Mouse (Mus musculus) forebrain, embryonic 13.5 days (tissue): ENCODE measurements around the gene Cacna2d2. TPM values are rescaled to one million over a fixed set of nuclear protein-coding genes. Genes with fewer than 3 reads are reported as not detected.

Source experiments
- ATAC-seq: fragments of 200-750 bp; cut with Nextera tagmentation; 2 replicates; pipeline ENCODE4 v1.8.0; 2017
- H3K27ac ChIP-seq: fragments of 300-500 bp; sonication (generic); 2 replicates; pipeline ENCODE4 v1.5.1; 2015; ENCODE audit warnings: inconsistent platforms, mild to moderate bottlenecking, moderate library complexity
- H3K27me3 ChIP-seq: fragments of 300-500 bp; sonication (generic); 2 replicates; pipeline ENCODE4 v1.6.1; 2015; ENCODE audit warnings: mild to moderate bottlenecking, inconsistent platforms
- H3K36me3 ChIP-seq: fragments of 300-500 bp; sonication (generic); 2 replicates; pipeline ENCODE4 v1.6.1; 2015; ENCODE audit warnings: mild to moderate bottlenecking, inconsistent platforms; ENCODE audit not compliant: poor library complexity, severe bottlenecking
- H3K4me1 ChIP-seq: fragments of 300-500 bp; sonication (generic); 2 replicates; pipeline ENCODE4 v1.6.1; 2015; ENCODE audit warnings: inconsistent platforms
- H3K4me2 ChIP-seq: fragments of 300-500 bp; sonication (generic); 2 replicates; pipeline ENCODE4 v1.6.1; 2015; ENCODE audit warnings: inconsistent platforms, mild to moderate bottlenecking, moderate library complexity
- H3K4me3 ChIP-seq: fragments of 300-500 bp; sonication (generic); 2 replicates; pipeline ENCODE4 v1.5.1; 2015; ENCODE audit warnings: mild to moderate bottlenecking, inconsistent platforms
- H3K9ac ChIP-seq: fragments of 300-500 bp; sonication (generic); 2 replicates; pipeline ENCODE4 v1.6.1; 2015; ENCODE audit warnings: mild to moderate bottlenecking, inconsistent platforms
- H3K9me3 ChIP-seq: fragments of 300-500 bp; sonication (generic); replicated peaks from 2 replicates; pipeline ENCODE4 v1.6.1; 2016; ENCODE audit warnings: inconsistent platforms
- WGBS: fragments of 180-500 bp; shearing (Covaris S2); methylation state at CpG from one replicate; pipeline ENCODE4 v1.1.7; 2015; 5-methylcytosine and 5-hydroxymethylcytosine counted together
- polyA plus RNA-seq: library from polyadenylated mRNA; unstranded; fragments of >200 nt; fragmentation: Nextera tagmentation; extraction: Ambion mirVana; gene quantifications from 2 replicates; pipeline ENCODE4 v1.2.1, GENCODE M21; 2015

The Cacna2d2 gene
- polyA plus RNA-seq, 1 experiment from 2014 or later: 3.3 TPM

DNA sequence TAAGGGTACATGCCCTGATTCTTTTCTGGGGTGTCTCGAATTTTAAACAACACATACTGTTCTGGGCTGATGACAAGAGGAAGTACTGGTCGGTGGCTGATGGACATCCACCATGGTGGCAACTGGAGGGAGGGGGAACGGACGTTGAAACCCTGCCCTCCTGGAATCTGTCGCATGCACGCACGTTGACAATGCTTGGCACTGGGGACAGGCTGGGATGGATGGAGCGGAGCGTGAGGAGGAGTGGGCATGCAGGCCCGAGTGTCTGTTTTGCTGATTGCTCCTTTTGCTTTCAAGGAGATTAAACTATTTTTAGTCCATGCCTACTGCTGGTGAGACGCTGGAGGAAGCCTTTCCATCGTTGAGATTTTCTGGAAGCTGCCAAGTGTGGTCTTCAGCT lies 43.9 kb downstream of the Cacna2d2 start:
- no peak overlapping the region; the same call in 1 of the 2 replicates for H3K27ac ChIP-seq
- H3K9ac ChIP-seq: peak overlapping the region; percentile 28; the same call in 1 of the 2 replicates

DNA sequence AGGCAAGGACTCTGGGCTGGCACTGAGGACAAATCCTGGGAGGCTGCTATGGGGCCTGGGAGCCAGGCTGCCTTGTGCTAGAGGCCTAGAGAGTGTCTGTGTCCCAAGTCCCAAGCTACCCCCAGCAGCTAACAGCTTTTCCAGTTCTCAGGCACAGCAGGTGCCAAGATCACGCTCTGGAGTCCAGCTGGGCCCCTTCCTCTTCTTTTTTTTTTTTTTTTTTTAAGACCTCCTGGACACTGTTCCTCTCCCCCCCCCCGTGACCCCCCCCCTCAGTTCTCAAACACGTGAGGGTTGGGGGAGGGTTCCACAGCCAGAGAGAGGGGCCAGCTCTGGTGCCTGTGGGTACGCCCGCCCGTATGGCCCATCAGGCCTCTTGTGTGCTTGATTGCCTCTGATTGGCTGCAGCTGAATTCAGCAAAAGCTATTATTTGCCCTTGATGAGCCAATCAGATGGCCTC lies 45.6 kb downstream of the Cacna2d2 start:
- H3K4me1 ChIP-seq: peaks cover 41% of the 10 kb centered on the region
- WGBS: 9% methylated on average over 1 of the region's 6 CpGs
- H3K27me3 ChIP-seq: peaks cover 32% of the 10 kb centered on the region
- peak overlapping the region; percentile 77 for H3K27ac ChIP-seq
- no peaks in the 10 kb centered on the region for H3K36me3 ChIP-seq
- no peak overlapping the region; the same call in 1 of the 2 replicates for H3K9ac ChIP-seq
- ATAC-seq: peak; percentile 68; the same call in 1 of the 2 replicates
- no peaks in the 10 kb centered on the region for H3K9me3 ChIP-seq
- no peak overlapping the region for H3K4me3 ChIP-seq
- no peak overlapping the region for H3K4me2 ChIP-seq

More for the DNA sequence above, 43.9 kb downstream of the Cacna2d2 start:
- no peak for ATAC-seq
- Histone ChIP-seq H3K4me2 (no peak overlapping the region), H3K4me3 (no peak overlapping the region), H3K4me1 (peaks cover 33% of the 10 kb centered on the region), H3K27me3 (peaks cover 25% of the 10 kb centered on the region), H3K9me3 (no peaks in the 10 kb centered on the region), H3K36me3 (no peaks in the 10 kb centered on the region)
- 60% methylated on average over 12 of the region's 12 CpGs for WGBS

DNA sequence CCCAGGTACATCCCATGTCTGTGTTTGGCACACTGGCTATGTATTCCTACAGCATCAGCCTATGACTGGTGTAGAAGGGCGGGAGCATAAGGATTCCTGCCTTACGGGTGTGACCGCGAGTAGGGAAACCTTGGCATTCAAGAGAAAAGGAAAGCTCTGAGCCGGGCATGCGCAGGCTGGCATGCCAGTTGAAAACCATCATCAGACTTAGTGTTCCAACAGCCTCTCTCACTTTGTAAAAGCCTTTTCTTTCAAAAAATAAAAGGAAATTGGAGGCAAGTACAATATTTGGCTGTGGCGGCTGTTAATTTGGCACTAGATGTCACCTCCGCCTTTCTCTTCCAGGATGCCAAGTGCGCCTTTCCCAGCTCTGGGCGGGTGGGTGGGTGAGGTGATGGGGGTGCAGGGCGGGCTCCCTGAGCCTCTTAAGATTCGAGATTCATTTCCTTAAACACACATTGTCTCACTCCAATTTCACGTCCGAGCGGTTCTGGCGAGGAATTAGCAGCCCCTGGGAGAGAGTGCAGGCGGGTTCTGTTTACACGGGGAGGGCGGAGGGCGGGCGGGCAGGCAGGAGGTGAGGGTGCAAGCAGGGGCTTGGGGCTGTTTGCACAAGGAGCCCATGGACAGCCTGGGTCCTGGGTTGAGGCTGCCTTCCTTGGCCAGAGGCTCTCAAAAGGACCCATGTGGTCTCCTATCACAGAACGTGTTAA lies 49.5 kb downstream of the Cacna2d2 start:
- no peak for ATAC-seq
- 27% methylated on average over 22 of the region's 22 CpGs for WGBS
- no peak overlapping the region for H3K27ac ChIP-seq
- H3K4me2 ChIP-seq: no peak overlapping the region
- H3K9ac ChIP-seq: no peak overlapping the region
- H3K9me3 ChIP-seq: no peaks in the 10 kb centered on the region
- peaks cover 54% of the 10 kb centered on the region for H3K27me3 ChIP-seq
- H3K4me3 ChIP-seq: no peak overlapping the region
- no peaks in the 10 kb centered on the region for H3K36me3 ChIP-seq
- peaks cover 39% of the 10 kb centered on the region for H3K4me1 ChIP-seq

DNA sequence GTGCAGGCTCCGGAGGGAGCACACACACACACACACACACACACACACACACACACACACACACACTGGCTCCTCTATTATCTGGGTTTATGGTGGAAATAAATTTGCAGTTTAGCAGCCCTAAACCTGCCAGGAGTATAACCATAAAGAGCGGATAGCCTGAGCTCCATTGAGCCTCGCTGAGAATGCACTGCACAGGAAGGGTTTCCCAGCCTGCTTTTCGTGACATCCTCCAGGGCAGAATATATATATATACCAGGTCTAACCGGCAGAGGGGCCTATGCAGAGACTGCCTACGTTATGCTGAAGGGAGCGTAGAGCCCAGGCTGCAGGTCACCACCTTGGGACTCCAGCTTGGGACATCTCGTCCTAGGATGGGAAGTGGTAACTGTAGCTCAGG lies 52.0 kb downstream of the Cacna2d2 start:
- H3K4me1 ChIP-seq: peaks cover 27% of the 10 kb centered on the region
- 81% methylated on average over 8 of the region's 8 CpGs for WGBS
- no peak for ATAC-seq
- H3K27ac ChIP-seq: no peak overlapping the region
- H3K4me2 ChIP-seq: no peak overlapping the region
- no peak overlapping the region for H3K4me3 ChIP-seq
- H3K9ac ChIP-seq: no peak overlapping the region
- H3K9me3 ChIP-seq: no peaks in the 10 kb centered on the region
- H3K27me3 ChIP-seq: peaks cover 59% of the 10 kb centered on the region
- no peaks in the 10 kb centered on the region for H3K36me3 ChIP-seq

DNA sequence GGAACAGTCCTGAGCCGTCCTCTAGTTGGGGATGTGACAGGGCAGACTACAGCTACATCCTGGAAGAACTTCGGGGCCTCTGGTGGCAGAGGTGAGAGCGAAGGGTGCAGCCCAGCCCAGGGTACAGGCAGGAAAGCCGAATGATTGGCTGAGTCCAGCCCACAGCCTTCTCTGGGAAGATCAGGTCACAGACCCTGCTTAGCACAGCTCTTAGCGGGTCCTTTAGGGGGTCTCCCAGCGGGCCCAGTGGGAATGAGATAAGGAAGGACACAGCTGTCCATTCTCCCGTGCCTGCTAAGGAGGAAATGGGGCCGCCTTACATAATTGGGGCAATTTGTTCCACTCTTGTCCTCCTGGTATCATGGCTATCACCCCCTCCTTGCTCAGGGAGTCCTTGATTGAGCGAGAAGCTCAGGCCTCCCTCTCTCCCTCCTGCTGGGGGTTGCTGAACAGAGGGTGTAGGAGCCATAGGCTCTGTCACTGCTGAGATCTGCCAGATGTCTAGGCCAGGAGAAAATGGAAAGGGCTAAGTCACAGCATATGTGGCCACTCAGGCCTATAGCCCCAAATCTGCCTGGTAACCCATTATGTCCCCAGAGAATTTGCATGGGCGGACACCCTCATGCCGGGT lies 52.6 kb downstream of the Cacna2d2 start:
- no peak for ATAC-seq
- H3K27ac ChIP-seq: 0 out of 2 replicates have a peak overlapping the region, but pooled peaks have one; percentile 11

DNA sequence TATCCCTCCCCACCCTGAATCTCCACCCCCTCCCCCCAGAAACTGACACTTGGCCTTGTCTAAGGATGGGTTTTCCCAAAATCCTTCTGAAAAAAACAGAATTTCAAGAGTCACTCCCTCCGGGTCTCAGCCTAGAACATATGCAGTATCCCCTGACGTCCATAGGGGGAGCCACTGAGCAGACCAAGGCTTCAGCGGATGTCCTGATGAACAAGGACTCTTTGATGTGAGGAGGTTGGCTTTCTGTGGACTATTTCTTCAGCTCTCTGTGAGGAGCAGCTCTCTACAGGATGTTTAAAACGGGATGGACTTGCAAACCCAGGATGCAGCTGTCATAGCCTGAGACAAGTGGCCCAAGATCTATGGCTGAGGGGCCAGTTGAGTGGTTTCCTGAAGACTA lies 53.1 kb downstream of the Cacna2d2 start:
- WGBS: 33% methylated on average over 4 of the region's 4 CpGs
- Histone ChIP-seq H3K27me3 (peaks cover 47% of the 10 kb centered on the region), H3K36me3 (no peaks in the 10 kb centered on the region), H3K4me3 (no peak overlapping the region), H3K9ac (no peak overlapping the region), H3K27ac (no peak overlapping the region), H3K4me2 (no peak overlapping the region), H3K9me3 (no peaks in the 10 kb centered on the region), H3K4me1 (peaks cover 36% of the 10 kb centered on the region)
- ATAC-seq: no peak

More for the DNA sequence above, 52.6 kb downstream of the Cacna2d2 start:
- Histone ChIP-seq H3K36me3 (no peaks in the 10 kb centered on the region), H3K4me2 (no peak overlapping the region), H3K9ac (no peak overlapping the region), H3K9me3 (no peaks in the 10 kb centered on the region), H3K4me1 (peaks cover 33% of the 10 kb centered on the region), H3K27me3 (peaks cover 53% of the 10 kb centered on the region), H3K4me3 (no peak overlapping the region)
- WGBS: 60% methylated on average over 11 of the region's 11 CpGs

DNA sequence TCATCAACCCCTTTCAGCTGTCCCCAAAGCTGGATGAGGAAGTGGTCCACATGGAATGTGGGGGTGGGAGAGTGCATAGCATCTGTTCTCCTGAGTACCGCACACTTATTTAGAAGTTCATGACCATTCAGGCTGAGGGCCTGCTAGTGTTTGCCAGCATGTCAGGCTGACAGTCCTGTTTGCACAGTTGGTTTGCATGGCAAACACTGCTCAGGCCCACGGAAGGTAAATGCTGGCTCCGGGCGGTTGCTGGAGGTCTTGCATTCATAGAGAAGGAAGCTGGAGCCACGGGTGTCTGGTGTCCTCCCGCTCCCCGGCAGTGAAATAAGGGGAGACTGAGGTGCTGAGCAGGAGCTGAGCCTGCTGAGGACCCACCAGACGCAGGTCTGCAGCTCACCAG lies 53.7 kb downstream of the Cacna2d2 start:
- Histone ChIP-seq H3K36me3 (no peaks in the 10 kb centered on the region), H3K27ac (no peak overlapping the region), H3K27me3 (peaks cover 41% of the 10 kb centered on the region), H3K4me1 (peaks cover 36% of the 10 kb centered on the region), H3K9me3 (no peaks in the 10 kb centered on the region), H3K4me2 (no peak overlapping the region), H3K9ac (no peak overlapping the region), H3K4me3 (no peak overlapping the region)
- ATAC-seq: no peak
- WGBS: 92% methylated on average over 8 of the region's 8 CpGs

DNA sequence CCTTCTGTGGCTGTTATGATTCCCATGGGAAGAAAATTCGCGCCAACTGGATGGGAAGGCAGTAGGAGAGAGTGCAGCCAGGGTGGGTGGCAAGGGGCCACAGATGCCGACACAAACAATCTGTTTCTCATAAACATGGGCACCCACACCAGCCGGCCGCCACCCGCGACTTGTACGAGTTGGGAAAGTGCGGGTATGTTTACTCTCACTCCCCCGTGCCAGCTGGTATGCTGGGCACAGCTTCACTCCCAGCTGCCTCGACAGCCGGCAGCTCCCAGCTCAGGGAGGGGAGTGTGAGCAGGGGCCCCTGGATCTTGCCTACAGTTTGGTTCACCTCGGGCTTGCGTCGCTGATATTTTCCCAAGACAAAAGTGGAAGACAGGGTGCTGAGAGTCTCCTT lies 57.3 kb downstream of the Cacna2d2 start:
- 61% methylated on average over 15 of the region's 15 CpGs for WGBS
- Histone ChIP-seq H3K4me2 (no peak overlapping the region), H3K4me1 (peaks cover 26% of the 10 kb centered on the region), H3K36me3 (no peaks in the 10 kb centered on the region), H3K9ac (no peak overlapping the region), H3K9me3 (no peaks in the 10 kb centered on the region), H3K27me3 (peaks cover 37% of the 10 kb centered on the region), H3K4me3 (no peak overlapping the region), H3K27ac (no peak overlapping the region)
- ATAC-seq: peak; percentile 88

DNA sequence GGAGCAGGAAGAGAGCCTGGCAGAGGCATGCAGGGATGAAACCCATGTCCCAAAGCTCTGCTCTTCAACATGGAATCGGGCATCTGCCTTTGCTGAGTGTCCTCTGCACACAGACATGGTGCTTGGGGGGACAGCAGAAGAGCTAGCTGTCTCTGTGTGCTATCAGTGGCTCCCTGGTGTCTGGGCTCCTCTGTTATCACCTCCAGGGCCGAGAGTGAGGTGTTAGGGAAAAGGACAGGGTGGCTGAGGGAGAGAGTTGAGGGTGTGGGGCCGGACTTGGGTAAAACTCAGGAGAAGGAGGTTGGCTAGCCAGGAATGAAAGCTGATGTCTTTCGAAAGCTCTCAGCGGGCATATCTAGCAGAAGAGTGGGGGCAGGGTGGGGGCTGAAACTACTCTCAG lies 63.5 kb downstream of the Cacna2d2 start:
- Histone ChIP-seq H3K4me3 (no peak overlapping the region), H3K4me1 (peaks cover 28% of the 10 kb centered on the region), H3K36me3 (no peaks in the 10 kb centered on the region), H3K4me2 (no peak overlapping the region), H3K9ac (no peak overlapping the region), H3K27me3 (peaks cover 55% of the 10 kb centered on the region), H3K27ac (no peak overlapping the region), H3K9me3 (no peaks in the 10 kb centered on the region)
- 83% methylated on average over 5 of the region's 5 CpGs for whole genome bisulfite sequencing
- no peak for ATAC-seq

DNA sequence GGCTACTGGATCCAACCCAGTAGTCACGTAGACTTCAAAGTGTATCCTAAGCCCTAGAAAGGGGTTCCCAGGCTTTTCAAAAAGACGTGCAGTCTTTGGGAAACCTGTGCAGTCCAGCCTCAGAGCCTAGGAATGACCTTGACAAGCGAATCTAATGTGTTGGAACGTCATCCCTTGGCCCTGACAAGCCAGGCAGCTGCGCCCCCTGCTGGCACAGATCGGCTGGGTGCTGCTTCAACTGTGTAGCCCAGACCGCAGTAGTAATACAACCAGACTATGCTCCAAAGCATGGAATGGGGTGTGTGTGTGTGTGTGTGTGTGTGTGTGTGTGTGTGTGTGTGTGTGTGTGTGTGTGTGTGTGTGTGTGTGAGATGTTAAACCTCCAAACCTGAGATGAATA lies 64.1 kb downstream of the Cacna2d2 start:
- H3K9me3 ChIP-seq: no peaks in the 10 kb centered on the region
- H3K27ac ChIP-seq: no peak overlapping the region; the same call in 1 of the 2 replicates
- H3K4me2 ChIP-seq: no peak overlapping the region
- H3K36me3 ChIP-seq: no peaks in the 10 kb centered on the region
- H3K4me1 ChIP-seq: peaks cover 28% of the 10 kb centered on the region
- H3K27me3 ChIP-seq: peaks cover 60% of the 10 kb centered on the region
- H3K9ac ChIP-seq: no peak overlapping the region
- peak; percentile 82 for ATAC-seq
- no peak overlapping the region for H3K4me3 ChIP-seq
- WGBS: 13% methylated on average over 7 of the region's 7 CpGs

DNA sequence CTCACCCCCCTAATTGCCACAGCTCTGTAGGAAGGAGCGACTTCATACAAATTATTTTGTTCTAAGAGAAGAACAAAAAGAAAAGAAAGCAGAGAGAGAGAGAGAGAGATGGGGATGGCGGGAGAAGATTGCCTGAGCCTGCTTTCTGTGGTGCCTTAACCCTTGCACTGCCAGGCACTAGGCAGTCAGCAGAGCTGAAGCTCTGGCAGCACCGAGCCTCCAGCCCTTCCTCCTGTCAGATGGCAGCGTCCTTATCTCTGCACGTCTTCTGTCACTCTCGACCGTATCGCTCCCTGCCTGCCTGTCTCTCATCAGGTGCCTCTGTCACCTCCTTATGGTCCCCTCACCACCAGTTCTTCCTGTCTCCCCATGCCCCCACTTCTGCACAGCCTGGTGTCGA lies 64.7 kb downstream of the Cacna2d2 start:
- Histone ChIP-seq H3K4me3 (no peak overlapping the region), H3K27me3 (peaks cover 65% of the 10 kb centered on the region), H3K9ac (peak overlapping the region; percentile 5; the same call in 1 of the 2 replicates), H3K9me3 (no peaks in the 10 kb centered on the region), H3K4me1 (peaks cover 30% of the 10 kb centered on the region), H3K4me2 (peak overlapping the region; percentile 2; the same call in 1 of the 2 replicates), H3K36me3 (no peaks in the 10 kb centered on the region), H3K27ac (peak overlapping the region; percentile 65)
- peak; percentile 29; the same call in 1 of the 2 replicates for ATAC-seq
- 21% methylated on average over 9 of the region's 9 CpGs for WGBS

DNA sequence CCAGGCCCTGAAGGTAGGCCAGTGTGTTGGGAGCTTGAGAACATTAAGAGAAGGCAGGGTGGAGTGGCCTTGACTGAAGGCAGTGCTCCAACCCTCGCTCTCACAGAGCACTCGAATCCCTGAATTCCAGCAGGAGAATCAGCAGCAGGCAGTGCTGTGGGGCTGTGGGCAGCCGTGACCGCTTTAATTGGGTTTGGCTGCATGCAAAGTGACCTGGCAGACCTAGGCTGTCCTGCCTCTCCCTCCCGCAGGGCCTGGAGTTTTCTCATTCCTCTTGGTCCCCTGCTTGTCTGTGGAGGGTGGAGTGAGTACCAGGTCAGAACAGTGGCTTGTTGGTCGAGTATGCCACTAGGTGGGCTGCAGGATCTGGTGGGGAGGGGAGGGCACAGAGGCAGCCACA lies 66.2 kb downstream of the Cacna2d2 start:
- H3K27me3 ChIP-seq: peaks cover 62% of the 10 kb centered on the region
- ATAC-seq: no peak
- no peaks in the 10 kb centered on the region for H3K9me3 ChIP-seq
- WGBS: 35% methylated on average over 6 of the region's 6 CpGs
- H3K9ac ChIP-seq: 0 out of 2 replicates have a peak overlapping the region, but pooled peaks have one; percentile 17
- no peak overlapping the region for H3K4me2 ChIP-seq
- H3K36me3 ChIP-seq: no peaks in the 10 kb centered on the region
- peaks cover 44% of the 10 kb centered on the region for H3K4me1 ChIP-seq
- H3K4me3 ChIP-seq: no peak overlapping the region
- H3K27ac ChIP-seq: no peak overlapping the region
